Mouse (Mus musculus): Measurements from ENCODE around the gene Nicn1. TPM values are rescaled to one million over a fixed set of nuclear protein-coding genes. Genes with fewer than 3 reads are reported as not detected.
A peak's percentile ranks its signal among the peaks of the same experiment; 100 is the strongest.
"Not testable (repeated sequence)": the region's sequence is repeated elsewhere in the genome, so short reads cannot be mapped to it uniquely, and the experiment has no call there.

The Nicn1 gene
- total RNA-seq, 2 experiments from 2014 or later = 0.58 to 1.0 TPM

DNA sequence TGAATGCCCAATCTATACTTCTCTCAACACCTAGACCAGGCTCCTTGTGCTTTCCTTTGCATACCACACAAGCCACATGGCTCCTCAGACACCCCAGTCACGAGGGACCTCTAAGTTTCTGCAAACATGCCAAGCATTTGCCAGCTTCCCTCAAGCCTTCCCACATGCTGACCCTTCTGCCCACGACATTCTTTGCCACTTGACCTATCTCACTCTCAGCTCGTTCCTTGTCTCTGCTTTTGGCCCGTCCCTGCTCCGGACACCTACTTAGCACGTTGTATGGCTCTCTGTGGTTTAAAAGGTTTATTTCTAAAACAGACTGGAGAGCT lies 14.9 kb upstream of the Nicn1 start:
- ATAC-seq (replicated peaks; ENCODE audit: low FRiP score, poor library complexity, severe bottlenecking) = no peak

DNA sequence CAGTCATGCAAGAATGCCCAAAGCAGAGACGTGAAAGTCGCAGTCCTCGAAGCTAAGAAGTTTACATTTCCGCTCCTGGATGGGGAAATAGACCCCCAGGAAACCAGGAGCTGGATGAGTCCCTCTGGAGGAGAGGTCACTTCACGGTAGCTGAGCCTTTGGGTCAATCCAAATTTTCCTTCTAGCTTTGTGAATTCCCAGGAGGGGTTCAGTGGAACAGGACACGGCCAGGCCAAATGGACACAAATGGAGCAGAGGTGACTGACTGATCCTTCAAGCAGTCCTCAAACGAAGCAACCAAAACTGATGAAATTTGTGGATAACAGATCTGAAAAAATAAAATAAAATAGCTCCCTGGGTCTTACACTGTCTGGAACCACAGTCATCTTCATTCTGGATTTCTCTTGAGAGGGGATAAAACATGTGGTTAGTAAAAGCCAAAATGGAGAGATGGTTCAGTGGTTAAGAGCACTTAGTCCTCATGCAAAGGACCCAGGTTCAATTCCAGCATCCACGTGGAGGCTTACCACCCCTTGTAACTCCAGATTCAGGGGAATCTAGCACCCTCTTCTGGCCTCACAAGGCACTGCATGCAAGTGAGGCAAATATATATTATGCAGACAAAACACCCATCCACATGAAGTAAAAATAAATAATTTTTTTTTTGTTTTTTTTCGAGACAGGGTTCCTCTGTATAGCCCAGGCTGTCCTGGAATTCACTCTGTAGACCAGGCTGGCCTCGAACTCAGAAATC lies 11.4 kb upstream of the Nicn1 start:
- peak; percentile 76 for ATAC-seq (replicated peaks; ENCODE audit: low FRiP score, poor library complexity, severe bottlenecking)

DNA sequence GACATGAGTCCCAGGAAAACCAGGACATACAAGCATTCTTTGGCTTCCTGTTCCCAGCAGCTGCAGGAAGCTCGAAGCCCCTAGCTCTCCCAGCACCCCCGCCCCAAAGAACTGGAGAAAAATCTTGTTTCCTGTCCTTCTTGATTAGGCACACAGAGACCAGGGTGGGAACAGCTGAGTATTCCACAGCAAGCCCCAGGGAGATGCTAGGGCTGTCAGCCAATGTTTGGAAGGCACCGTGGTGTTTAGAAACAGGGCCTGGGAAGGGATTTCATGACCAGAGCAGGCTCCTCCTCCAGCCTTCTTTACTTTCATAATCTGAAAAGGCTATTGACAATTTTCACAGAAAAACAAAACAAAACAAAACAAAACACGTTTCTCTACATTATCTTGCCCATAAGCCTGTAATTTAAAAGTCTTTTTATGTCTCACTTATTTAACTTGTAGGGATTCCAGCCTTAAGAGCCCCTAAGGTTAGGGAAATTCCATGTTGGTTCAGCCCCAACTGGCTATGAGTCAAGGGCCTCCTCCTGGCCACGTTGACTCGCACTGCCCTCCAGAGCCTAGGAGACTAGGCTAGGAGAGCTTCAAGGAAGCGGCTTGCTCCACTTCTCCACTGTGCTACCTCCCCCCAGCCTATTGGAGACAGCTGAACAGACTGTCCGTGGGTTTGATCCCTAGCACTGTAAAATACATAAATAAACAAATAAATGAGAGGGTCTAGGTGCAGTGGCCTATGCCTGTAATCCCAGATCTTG lies 10.0 kb upstream of the Nicn1 start:
- no peak for ATAC-seq (replicated peaks; ENCODE audit: low FRiP score, poor library complexity, severe bottlenecking)

DNA sequence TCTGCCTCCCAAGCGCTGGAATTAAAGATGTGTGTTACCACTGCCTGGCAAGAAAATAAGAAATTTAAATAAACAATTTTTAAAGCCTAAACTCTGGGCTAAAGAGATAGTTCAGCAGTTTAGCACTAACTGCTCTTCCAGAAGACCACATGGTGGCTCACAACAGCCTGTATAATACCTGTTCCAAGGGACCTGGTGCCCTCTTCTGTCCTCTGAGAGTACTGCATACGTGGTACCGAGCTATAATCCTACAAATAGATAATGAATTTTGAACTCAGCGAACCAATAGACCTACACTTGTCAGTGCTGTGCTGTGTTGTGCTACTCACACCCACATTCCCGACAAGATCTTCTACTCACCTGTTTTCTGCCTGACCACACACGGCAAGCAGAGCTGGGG lies 5.8 kb upstream of the Nicn1 start:
- peak; percentile 98 for ATAC-seq (replicated peaks; ENCODE audit: low FRiP score, poor library complexity, severe bottlenecking)

DNA sequence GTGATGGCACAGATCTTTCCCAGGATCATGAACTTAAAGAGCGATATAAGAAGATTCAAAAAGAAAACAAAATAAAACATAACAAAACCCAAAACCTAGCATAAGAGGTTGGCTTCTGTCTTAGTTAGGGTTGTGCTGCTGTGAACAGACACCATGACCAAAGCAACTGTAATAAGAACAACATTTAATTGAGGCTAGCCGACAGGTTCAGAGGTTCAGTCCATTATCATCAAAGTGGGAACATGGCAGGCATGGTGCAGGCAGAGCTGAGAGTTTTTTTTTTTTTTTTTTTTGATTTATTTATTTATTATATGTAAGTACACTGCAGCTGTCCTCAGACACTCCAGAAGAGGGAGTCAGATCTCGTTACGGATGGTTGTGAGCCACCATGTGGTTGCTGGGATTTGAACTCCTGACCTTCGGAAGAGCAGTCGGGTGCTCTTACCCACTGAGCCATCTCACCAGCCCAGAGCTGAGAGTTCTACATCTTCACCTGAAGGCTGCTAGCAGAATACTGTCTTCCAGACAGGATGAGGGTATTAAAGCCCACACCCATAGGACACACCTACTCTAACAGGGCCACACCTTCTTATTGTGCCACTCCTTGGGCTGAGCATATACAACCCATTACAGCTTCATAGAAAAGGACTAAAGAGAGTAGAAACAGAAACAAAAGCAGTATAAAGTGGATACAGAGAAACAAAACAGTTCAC lies 2.5 kb upstream of the Nicn1 start:
- not testable (repeated sequence) for ATAC-seq (replicated peaks; ENCODE audit: low FRiP score, poor library complexity, severe bottlenecking)

DNA sequence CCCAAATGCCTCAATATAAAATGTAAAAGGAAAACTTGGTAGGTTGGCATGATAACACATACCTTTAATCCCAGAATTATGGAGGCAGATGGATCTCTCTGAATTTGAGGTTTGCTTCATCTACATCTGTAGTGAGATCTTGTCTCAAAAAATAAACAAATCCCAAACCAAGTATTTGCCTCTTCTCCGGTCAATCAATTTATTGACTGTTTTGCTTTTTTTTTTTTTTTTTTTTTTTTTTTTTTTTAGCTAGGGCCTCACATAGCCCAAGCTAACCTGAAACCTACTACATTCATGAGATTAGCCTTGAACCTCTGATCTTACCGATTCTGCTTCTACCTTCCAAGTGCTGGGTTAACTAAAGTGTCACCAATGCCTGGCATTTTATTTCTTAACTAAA lies 882 bp upstream of the Nicn1 start:
- no peak for ATAC-seq (replicated peaks; ENCODE audit: low FRiP score, poor library complexity, severe bottlenecking)

DNA sequence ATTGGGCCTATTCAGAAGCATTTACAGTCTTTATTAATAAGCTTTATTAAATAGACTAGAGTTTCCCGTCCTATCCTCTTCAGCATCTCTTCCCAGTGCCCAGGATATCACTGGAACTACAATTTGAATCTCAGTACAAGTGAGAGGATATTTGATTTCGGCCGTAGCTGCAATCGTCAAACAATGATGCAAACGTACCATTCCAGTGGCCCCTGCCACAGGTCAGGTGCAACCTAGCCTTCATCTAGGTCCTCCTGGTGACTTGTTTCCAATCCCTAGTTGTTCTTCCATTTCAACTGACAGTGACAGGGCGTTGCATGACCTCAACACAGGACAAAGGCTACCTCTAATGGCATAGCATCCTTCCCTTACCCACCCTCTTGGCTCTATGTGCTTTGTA lies 544 bp downstream of the Nicn1 start:
- ATAC-seq (replicated peaks; ENCODE audit: low FRiP score, poor library complexity, severe bottlenecking) = no peak

DNA sequence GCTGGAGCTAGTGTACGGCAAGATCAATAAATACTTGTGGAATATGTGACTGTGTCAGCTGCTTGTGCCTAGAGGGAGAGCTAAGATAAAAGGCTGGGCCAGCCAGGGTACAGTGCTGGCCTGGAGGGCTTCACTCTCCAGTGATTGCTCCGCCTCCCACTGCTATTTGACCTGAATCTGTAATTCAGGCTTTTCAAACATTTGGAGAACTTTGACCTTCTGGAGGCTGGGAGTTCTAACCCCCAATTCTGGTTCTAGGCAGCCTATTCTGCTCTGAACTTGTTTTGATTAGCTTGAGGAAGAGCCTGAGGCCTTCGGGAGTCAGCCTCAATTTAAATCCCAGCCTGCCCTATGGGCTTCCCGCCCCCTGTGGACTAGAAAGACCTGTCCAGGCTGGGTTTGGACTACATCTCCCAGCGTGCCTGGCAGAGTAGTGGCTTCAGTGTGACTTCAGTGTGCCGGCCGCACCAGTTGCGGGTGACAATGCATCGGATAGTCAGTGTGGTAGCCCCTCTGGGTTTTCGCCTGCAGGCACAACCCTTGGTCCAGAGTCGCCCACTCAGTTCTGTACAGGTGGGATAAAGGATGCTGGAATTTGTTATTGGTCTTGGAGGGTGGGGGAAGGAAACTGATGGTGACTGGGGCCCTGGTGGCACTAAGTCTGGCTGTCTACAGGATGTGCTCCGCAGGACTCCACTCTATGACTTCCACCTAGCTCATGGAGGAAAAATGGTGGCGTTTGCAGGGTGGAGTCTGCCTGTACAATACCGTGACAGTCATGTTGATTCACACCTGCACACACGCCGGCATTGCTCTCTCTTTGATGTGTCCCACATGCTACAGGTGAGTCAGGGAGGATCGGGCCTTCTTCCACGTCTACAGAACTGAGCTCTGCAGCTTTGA lies 6.5 kb downstream of the Nicn1 start, which contains the start of gene Amt:
Gene Amt (plus strand): TSS at position 401 of the 903 bp plus-strand sequence.
- ATAC-seq (replicated peaks; ENCODE audit: low FRiP score, poor library complexity, severe bottlenecking) = 0 out of 2 replicates have a peak, but pooled peaks have one; percentile 20

DNA sequence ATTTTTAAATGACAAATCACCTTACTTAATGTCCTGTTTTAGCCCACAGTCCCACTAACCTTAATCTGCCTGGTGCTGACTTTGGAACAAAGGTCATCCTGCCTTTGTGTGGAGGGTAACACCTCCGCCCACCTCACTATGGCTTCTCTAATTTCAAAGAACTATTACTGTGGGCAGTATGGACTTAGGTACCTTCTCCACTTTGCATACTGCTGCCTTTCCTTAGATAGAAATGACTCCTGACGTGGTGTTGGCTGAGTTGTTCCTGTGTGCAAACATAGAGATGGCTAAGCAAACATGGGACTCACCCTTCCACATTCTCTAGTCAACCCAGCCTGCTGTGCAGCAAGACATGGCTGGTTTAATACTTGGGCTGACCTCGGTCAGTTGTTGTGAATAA lies 11.6 kb downstream of the Nicn1 start:
- no peak for ATAC-seq (replicated peaks; ENCODE audit: low FRiP score, poor library complexity, severe bottlenecking)

DNA sequence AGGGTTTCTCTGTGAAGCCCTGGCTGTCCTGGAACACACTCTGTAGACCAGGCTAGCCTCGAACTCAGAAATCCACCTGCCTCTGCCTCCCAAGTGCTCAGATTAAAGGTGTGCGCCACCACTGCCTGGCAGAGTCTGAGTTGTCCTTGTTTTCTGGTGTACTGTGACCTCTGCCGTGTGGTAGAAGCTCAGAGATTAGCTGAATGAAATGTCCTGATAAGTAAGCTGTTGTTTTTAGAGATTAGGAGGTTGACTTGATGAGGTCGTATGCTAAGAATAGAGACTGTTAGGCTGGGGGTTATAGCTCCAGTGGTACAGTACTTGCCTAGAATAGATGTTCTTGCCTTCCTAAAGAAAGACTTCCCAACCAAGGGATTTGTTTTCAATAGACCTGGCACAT lies 14.5 kb downstream of the Nicn1 start:
- no peak for ATAC-seq (replicated peaks; ENCODE audit: low FRiP score, poor library complexity, severe bottlenecking)

DNA sequence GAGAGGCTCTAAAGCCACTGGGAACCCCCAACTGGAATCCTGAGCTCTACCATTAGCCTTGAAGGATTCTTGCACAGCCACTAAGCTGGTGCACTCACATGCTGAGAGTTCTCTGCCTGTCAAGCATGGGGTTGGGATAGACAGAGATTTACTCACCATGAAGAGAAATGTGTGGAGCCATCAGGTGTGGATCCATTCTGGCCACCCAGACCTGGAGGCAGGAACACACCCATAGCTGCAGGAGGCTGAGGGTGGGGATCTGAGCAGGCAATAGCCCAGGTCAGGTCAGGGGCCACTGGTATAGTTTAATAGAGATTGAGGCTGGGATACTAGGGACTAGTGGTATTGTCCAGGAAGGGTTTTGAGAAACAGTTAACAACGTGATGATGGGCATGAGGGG lies 14.9 kb downstream of the Nicn1 start:
- peak; percentile 33 for ATAC-seq (replicated peaks; ENCODE audit: low FRiP score, poor library complexity, severe bottlenecking)

DNA sequence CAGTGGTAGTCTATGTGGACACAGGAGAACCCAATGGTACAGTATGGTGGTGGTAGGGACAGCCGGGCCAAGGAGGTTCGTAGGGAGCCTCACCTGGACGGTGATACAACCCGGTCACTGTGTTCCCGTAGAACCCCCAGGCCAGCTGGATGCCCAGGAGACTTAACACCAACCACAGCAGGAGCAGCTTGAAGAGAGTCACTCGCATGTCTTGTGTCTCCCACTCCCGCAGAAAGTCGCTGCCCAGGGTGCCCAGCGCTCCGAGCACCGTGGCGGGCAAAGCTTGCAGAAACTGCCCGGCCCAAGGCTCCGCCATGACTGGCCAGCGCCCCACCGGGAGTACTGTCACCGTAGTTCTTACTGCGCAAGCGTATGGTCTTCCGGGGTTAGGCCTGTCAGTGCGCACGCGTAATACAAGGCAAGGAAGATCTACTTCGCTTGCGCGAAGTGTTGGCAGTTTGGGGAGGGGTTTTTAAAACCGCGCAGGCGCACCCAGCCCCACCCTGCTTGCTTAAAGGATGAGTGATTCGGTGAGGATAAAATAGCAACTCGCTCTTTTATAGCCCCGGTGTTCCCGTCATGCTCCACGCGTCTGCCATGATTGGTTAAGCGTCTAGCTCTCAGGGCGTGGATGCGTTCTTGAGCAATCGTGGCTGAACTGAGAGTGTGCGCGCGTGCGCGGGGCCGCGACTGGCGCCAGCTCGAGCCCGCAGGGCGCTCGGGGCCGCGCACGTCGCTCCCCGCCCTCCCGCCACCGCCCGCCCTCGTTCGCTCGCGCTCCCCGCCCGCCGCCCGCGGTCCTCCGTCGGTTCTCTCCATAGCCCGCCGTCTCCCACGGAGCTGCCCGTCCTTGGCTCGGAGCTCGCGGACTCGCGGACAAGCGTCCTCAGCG lies 15.6 kb downstream of the Nicn1 start, which contains the start of the genes Rhoa and Tcta:
Gene Rhoa (plus strand): TSS at position 501 of the 892 bp plus-strand sequence.
Gene Tcta (minus strand): TSS at position 532 of the 892 bp plus-strand sequence.
- ATAC-seq (replicated peaks; ENCODE audit: low FRiP score, poor library complexity, severe bottlenecking) = peak; percentile 81

DNA sequence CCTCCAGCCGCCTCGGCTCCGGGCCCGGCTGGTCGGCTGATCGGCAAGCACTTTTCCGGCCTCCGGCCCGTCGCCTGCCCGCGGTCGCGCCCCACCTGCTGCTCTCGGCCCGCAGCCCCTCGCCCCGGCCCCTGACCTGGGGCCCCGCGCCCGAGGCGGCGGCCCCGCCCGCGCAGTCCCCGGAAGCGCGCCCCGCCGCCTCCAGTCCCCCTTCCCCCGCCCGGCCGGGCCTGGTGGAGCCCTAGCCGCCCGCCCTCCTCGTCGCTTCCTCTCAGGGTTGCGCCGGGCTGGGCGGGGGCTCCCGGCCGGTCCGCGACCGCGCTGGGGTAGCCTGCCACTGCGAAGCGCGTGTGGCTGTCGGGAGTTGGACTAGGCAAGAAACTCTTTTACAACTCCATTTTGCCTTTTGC lies 16.3 kb downstream of the Nicn1 start:
- peak; percentile 46 for ATAC-seq (replicated peaks; ENCODE audit: low FRiP score, poor library complexity, severe bottlenecking)

DNA sequence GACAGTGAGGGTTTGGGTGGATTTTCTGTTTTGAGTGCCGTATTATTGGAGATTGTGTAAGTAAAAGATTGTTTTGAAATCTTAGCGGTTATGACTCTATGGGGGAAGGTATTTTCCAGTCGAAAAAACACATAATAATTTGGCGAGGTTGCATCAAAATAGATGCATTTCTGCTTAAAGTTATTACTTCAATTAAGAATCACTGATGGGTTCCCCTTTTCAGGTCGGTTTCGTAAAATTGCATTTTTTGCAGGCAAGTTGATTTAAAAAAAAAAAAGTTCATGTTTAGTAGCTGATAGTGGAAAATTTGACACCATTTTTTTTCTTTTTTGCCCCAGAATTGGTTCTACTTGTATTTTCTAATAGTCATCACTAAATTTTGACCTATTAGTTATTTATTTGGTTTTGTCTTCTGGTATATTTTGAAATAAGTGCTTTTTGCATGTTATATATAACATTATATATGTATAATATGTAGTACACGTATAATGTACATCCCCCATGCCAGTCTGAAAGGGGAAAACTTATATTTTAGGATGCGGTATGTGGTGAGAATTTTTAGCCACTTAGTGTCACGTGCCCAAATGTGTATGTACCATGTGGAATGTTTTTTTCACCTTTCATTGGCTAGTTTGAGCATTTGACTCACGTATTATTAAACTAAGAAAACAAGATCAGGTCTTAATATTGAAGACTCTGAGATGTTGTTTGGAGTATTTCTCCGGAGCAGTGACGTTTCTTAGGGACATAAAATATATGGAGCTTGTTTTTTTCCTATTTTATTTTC lies 17.0 kb downstream of the Nicn1 start:
- peak; percentile 44 for ATAC-seq (replicated peaks; ENCODE audit: low FRiP score, poor library complexity, severe bottlenecking)

DNA sequence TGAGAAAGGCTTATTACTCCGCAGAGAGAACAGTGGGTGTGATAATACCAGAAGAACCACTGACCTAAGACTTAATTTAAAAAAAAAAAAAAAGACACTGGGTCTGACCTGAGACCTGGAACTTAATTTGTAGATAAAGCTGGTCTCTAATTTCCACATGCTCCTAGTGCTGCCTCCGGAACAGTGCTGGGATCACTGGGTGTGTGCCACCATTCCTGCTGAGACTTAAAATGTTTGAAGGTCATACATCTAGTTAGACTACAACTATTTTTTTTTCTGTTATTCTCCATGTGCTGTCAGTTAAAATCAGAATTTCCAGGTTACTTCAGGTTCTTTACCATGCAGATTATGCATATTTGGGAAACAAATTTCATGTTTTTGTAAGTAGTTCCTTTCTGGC lies 17.9 kb downstream of the Nicn1 start:
- no peak for ATAC-seq (replicated peaks; ENCODE audit: low FRiP score, poor library complexity, severe bottlenecking)

DNA sequence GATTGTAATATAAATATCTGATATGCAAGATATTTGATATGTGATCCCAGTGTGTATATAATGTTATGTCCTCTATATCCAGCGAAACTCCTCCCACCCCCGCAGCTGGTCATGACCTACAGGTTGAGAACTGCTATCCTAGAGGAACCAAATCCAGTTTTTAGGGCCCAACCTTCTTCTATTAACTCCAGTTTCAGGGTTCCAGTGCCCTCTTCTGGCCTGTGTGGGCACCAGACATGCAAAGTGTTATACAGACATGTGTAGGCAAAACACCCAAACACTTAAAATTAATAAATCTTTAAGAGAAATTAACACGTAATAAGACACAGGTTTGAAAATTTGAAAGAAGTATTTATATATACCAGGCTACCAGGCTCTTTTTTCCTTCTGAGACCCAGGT lies 27.3 kb downstream of the Nicn1 start:
- peak; percentile 68 for ATAC-seq (replicated peaks; ENCODE audit: low FRiP score, poor library complexity, severe bottlenecking)

DNA sequence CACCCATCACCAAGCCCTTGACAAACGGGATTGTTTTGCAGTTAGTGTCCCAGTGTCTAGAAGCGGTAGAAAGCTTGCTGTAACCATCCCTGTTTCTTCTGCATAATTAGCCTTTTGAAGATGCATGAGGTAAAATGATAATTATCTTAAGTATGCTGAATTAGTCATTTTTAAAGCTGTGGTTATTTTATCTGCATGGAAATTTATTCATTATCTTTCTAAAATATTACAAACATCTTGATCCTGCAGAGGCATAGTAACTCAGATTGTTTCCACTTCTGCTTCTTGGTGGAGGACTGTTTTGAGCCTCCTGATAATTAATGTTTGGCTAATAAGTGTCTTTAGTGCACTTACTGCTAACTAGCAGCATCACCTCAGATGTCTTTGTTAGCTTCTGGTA lies 28.2 kb downstream of the Nicn1 start:
- ATAC-seq (replicated peaks; ENCODE audit: low FRiP score, poor library complexity, severe bottlenecking) = no peak

DNA sequence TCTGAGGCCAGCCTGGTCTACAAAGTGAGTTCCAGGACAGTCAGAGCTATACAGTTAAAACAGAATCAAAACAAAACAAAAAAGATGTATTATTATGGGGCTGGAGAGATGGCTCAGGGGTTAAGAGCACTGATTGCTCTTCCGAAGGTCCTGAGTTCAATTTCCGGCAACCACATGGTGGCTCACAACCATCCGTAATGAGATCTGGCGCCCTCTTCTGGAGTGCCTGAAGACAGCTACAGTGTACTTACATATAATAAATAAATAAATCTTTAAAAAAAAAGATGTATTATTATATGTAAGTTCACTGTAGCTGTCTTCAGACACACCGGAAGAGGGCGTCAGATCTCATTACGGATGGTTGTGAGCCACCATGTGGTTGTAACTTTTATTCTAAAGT lies 31.8 kb downstream of the Nicn1 start:
- ATAC-seq (replicated peaks; ENCODE audit: low FRiP score, poor library complexity, severe bottlenecking) = not testable (repeated sequence)
